Mouse (Mus musculus) hematopoietic stem cell, adult 5-6 weeks (primary cell): ENCODE results near the gene Rnf181. TPM values are rescaled to one million over a fixed set of nuclear protein-coding genes. Genes with fewer than 3 reads are reported as not detected.

Experiments
- ATAC-seq, 2 experiments: fragments of 125-278 bp in 1 of 2; replicated peaks in 1 of 2; 2 replicates each; pipeline ENCODE4 v1.8.0; 2016 to 2017; ENCODE audit warnings: inconsistent platforms in 2 of 2, mild to moderate bottlenecking in 2 of 2, moderate number of reproducible peaks in 2 of 2, low read depth in 1 of 2, moderate TSS enrichment in 1 of 2; ENCODE audit not compliant: low FRiP score in 2 of 2, poor library complexity in 2 of 2, severe bottlenecking in 2 of 2, insufficient read depth in 1 of 2, low TSS enrichment in 1 of 2
- total RNA-seq: library from RNA; stranded (forward); fragments of 172-1452, 232-1000 nt; gene quantifications from 2 replicates; pipeline ENCODE4 v1.2.3, GENCODE M21; 2017

Gene Rnf181
- total RNA-seq, 1 experiment from 2014 or later: 55.9 TPM

DNA sequence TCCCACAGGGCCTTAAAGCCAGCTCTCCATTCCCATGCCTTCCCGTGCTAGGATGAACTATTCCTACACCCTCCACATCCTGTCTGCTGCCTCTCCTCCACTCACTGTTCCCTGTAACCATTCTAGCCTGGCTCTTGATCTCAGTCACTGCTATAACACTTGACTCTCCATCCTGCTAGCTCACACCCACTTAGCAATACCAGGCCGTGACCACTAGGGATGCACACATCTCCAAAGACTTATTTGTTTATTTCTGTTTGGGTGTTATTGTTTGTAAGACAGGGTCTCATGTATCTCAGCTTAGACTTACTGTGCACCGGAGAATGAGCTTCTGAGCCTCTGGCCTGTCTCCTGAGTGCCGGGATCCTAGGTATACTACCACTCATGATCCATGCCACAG lies 2.8 kb upstream of the Rnf181 start:
- no peak; a peak in 1 of 4 replicates for ATAC-seq

DNA sequence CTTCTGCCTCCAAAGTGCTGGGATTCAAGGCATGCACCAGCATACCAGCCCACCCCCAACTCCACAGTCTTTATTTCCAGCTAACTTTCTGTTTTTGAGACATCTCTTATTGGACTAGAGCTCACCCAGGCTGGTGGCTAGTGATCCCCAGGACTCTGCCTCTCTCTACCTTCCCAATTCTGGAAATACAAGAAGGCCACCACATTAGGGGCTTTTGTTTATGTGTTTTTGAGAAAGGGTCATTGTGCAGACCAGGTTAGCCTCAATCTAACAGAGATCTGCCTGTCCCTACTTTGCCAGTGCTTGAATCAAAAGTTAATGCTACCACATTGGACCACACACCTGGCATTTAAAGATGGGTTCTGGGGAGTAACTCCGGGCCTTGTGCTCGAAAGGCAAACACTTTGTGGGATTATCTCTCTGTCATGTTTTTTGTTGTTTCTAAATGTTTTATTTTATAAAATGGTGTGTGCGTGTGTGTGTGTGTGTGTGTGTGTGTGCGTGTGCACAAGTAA lies 761 bp upstream of the Rnf181 start:
- ATAC-seq: no peak

DNA sequence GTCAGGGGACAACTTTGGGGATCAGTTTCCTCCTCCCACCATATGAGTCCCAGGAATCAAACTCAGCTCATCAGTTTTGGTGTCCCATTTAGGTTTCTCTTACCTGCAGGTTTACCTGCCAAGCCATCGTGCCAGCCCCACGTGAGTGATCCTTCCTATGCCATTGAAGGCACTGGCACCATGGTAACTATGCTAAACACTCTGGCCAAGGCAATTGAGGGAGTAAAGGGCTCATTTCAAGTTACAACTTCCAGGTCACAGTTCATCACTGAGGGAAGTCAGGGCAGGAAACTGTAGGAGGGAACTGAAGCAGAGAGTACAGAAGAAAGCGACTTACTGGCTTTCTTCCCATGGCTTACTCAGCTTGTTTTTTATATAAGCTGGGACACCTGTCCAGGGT lies 452 bp downstream of the Rnf181 start:
- ATAC-seq: no peak

DNA sequence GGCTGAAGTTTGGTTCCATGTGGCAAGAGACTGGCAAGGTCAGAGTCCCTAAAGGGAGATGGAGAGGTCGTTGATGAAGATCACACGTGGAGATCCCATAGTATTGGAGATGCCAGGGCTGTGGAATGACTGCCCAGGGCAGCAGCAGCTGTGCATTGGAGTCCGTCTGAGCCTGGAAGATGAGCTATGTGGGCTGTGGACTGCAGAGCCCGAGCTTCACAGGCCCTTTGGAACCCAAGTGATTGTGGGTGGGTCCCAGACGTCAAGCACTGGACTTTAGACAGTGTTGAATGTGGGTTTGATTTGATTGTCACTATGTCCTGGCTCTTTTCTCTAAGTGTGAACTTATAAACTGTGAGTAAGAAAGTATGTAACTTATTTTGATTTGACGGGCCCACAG lies 1.8 kb downstream of the Rnf181 start:
- ATAC-seq: no peak

DNA sequence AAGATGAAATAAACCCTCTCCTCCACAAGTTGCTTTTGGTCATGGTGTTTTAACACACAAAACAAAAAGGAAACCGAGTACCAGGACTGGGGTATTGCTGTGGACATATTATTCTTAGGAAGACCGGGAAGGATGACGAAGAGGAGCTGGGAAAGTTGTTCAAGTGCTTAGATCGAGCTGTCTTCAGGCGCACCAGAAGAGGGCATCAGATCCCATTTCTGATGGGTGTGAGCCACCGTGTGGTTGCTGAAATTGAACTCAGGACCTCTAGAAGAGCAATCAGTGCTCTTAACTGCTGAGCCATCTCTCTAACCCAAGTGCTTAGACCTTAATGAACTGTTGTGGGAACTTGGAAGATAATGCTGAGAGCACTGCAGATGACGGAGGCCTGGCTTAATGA lies 2.7 kb downstream of the Rnf181 start:
- ATAC-seq: no peak

DNA sequence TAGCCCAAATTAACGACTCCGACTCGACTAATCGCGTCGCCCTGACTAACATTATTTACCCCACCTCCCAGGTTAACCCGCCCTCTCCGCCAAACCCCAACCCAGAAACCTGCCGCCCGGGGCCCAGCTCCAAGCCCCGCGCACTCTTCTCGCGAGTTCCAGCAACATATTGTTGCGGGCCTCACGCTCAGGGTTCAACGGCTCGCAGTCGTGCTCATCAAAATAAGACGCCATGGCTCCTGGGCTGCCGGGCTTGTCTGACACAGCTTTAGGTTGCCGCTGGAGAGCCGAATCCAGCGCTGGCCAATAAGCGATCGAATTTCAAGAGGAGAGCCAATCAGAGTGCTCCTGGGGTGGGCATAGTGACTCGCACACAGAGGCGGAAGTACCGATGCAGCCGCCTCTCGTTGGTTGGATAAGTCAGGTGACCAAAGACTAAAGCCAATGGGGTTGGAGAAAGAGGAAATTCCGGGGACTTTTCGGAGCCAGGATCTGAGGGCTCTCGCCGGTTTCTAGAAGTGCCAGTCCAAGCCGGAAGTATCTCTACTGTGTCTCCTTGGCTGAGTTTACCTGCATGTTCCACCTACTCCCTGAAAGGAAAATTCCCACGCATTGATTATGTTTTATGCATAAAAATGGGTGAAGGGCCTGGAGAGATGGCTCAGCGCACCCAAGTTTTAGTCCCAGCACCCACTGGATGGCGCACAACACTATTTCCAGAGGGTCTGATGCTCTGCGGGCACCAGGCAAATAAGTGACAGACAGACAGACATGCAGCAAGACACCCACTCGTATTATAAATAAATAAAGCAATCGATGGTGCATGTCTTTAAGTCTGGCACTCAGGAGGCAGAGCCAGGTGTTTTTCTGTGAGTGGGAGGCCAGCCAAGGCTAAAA lies 4.4 kb downstream of the Rnf181 start:
- peak; percentile 97 for ATAC-seq

DNA sequence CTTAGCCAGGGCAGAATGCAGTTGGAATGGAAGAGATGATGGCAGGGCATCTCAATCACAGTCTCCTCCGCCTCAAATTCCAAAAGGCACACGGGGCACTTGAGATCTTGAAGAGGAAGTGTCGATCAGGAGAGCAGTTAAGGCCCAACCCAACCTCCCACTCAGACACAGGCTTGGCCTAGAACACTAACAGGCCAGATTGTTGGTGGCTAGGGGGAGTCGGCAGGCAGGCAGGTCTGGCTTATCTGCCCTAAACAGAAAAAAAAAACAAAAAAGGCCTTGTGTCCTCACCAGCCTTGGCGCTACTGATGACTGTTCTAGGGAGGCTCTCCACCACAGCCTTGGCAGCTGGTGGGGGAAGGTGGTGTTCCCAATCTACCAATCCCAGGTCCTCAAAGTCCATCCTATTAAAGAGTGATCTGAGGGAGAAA lies 5.6 kb downstream of the Rnf181 start:
- no peak for ATAC-seq

DNA sequence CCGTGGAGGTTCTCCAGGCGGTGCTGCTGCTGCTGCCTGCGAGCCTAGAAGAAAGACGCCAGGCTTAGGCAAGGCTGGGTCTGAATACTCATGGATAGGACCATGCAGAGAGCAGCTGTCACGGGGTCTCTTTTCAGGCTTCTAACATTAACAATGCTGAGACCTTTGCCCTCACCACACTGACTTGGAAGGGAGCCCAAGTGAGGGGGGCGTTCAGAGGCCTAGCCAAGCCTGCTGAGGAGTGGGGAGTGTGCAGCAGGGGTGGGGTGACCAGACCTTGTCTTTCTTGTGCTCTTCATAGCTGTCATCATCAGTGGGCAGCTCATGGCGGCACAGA lies 6.2 kb downstream of the Rnf181 start:
- no peak for ATAC-seq

DNA sequence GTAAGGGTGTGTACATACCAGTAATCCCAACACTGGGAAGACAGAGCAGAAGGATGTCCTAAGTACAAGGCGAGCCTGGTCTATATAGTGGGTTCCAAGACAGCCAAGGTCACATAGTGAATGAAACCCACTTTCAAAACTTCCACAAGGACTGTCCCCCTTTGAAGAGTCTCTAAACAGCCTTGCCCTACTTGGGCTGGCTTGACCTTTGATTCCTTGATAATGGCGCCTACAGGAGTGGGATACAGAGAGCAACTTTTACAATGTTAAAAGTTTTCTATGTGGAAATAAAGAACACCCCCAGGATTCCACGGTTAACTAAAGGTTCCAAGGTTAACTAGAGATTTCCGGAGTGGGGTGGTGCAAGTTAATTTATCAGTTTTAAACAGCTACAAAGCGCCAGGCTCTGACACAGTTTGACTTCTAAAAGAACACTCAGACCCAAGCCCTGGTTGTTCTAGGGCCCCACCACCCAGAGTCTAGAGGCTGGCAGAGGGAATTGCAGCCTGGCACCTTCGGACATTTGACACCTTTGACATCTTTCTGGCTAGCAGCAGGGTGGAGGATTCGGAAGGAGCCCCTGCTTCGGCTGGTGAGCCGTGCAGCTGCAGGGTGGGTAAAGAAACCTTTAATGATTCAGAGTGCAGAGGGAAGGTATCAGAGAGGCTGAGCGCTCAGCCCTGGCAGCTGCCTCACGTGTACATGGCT lies 6.7 kb downstream of the Rnf181 start:
- ATAC-seq: no peak

DNA sequence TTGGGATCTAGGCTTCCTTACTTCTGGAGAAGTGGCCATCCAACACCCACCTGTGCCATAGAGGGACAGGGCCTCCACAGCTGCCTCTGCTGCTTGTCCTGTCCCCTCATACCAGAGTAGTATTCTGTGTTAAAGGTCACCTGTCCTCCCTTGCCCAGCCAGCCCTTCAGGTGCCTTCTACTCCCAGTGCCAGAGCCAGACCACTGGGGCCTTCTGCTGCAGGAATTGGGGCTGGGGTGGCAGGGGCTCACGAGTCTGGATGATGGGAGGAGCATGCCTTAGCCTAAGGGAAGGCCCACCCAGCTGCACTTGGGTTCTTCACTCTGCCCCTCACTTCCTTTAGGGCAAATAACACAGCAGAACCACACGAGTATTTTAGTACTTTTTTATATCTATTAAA lies 7.4 kb downstream of the Rnf181 start:
- no peak for ATAC-seq

DNA sequence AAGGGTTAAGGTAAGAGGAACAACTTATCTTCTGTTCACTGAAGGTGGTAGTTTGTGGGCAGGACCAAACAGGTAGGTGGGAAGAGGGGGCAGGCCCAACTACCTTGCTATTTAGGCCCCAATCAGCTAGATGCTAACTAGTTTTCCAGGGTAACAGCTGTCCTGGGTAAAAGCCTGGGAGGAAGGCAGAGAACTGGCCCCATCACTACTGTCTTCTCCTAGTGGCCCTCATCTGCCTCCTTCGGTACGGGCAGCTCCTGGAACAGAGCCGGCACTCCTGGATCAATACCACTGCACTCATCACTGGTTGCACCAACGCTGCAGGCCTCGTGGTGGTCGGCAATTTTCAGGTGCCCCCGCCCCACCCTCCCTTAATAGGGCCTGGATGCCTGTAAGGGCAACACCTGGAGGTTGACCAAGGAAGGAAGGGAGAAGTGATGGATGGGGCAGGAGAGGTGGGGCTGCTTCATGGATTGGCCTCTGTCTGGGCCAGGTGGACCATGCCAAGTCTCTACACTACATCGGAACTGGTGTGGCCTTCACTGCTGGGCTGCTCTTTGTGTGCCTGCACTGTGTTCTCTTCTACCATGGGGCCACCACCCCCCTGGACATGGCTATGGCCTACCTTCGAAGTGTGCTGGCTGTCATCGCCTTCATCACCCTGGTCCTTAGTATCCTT lies 8.5 kb downstream of the Rnf181 start:
- ATAC-seq: no peak

DNA sequence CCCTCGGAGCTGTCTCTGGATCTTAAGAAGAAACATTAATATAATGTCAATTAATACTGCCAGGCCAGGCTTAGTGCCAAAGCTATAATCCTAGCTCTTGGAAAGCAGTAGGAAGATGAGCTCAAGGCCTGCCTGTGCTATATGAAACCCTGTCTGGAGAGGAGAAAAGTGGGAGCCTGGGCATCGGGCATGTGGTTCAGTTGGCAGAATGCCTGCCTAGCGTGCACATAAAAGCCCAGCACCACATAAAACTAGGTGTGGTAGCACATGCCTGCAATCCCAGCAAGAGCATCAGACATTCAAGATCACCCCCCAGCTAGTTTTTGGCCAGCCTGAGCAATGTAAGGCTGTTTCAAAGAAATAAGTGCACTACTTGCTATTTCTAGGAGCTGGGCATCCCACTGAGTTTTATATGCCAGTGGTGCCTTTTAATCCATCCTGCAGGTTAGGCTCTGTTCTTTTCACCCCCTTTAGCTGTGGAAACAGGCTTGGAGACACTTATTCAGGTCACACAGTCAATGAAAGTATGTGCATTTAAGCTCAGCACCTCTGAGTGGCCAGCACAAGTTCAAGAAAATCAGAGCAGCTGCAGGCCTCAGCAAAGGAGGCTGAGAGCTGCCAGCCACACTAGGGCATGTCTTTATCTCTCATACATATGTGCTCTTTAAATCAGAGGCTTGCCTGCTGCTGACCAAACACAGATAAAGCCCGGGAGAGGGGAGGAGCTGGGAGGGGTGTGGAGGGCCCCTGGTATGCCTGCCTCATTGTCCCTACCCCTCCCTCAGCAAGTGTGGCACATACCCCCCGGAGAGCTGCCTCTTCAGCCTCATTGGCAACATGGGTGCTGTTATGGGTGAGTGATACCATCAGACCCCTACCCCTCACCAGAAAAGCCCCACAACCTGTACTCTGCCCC lies 9.3 kb downstream of the Rnf181 start:
- no peak for ATAC-seq

DNA sequence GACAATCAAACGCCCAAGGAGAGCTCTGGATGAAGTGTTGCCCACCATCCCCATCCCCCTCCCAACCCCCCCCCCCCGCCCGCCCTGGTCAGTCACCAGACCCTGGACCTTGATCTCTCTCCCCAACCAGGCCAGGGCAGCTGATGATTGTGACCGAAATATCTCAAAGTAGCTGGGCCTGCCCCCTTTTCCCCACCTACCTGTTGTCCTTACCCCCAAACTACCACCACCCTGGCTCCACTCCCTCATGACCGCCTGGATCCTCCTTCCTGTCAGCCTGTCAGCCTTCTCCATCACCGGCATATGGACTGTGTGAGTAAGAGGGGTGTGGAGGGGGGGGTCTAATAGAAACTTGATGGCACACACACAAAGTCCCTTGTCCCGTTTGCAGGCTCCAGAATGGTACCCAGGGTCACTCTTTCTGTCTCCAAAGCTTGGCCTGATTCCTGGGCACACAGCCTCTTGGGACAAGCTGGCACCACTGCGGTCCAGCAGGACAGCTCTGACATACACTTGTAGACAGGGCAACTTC lies 10.7 kb downstream of the Rnf181 start:
- ATAC-seq: no peak

DNA sequence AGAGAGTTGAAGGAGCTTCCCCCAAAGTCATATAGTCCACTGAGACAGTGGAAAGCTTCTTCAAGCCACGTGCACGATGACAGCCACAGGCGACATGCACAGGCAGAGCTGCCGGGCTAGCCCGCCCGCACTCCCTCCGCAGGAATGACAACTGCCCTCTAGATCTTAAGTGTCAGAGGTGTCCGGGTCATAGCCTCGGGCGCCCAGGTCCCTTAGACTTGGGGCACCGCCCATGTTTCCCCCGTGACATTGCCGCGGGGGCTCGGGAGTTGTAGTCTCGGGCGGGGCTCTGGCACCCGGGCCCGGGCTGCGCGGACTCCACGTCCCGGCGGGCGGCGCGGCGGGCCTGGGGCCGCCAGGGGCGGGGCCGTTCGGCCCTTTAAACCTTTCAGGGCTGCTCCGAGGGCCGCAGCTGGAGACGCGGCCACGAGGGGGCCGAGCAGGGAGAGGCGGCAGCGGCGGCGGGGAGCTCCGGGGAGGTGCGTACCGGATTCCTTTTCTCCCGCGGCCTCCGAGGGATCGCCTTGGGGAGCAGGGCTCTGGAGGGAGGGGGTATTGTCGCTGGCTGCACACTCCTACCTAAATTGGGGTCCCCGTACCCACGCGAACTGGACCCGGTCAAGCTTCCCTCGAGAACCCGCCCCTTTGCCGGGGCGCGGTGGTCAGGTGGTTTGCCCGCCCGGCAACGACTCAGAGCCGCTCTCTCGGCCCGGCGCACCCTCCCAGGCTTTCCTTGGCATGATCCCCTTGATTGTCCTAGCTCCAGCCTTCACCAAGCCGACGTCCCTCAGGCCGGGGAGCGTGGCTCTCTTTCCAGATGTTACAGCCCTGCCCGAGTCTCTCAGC lies 11.5 kb downstream of the Rnf181 start, which contains the start of gene Tmem150a:
Gene Tmem150a, plus strand, starts transcription at position 382 of the 846 bp plus-strand sequence.
- ATAC-seq: peak; percentile 42 to 61

DNA sequence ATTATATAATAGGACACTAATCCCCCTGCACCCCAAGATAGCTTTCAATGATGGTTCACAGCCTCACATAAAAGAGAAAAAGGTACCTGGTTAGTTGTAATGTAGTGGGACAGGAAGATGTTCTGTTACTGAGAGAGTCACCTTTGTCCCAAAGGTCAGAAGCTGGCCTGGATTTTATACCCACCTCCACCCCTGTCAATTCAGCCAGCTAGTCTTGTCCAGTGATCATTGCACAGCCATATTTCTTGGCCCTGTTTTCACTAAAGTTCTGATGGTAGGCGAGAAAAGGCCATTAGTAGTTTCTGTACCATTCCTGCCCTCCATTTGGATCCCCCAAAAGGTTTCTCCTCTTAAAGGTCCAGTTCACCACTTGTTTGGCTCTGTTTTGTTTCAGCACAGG lies 12.7 kb downstream of the Rnf181 start:
- no peak for ATAC-seq
